Mouse (Mus musculus) G1E (cell line): Measurements from ENCODE around the gene Ispd. TPM values are rescaled to one million over a fixed set of nuclear protein-coding genes. Genes with fewer than 3 reads are reported as not detected.

Experiments used
- ATAC-seq: 2 replicates; pipeline ENCODE4 v1.8.0; 2016; ENCODE audit warnings: mild to moderate bottlenecking; ENCODE audit not compliant: insufficient number of reproducible peaks, poor library complexity, low FRiP score, severe bottlenecking; ENCODE audit errors: extremely low read depth
- DNase-seq: peaks from one replicate; pipeline ENCODE4 v3.0.0; 2012; ENCODE audit warnings: low spot score
- H3K27me3 ChIP-seq: 2 replicates; pipeline ENCODE4 v1.6.1; 2012; ENCODE audit warnings: mild to moderate bottlenecking, low read length, inconsistent platforms; ENCODE audit not compliant: insufficient read depth
- H3K36me3 ChIP-seq: replicated peaks from 2 replicates; pipeline ENCODE3; 2012; ENCODE audit warnings: mild to moderate bottlenecking, inconsistent platforms
- H3K4me1 ChIP-seq: 2 replicates; pipeline ENCODE4 v1.6.1; 2012; ENCODE audit warnings: low read depth, low read length, inconsistent platforms, mixed read lengths; ENCODE audit not compliant: insufficient read depth
- H3K4me3 ChIP-seq: 2 replicates; pipeline ENCODE4 v1.5.1; 2012; ENCODE audit warnings: low read depth, mild to moderate bottlenecking, inconsistent platforms, low read length, moderate library complexity, mixed read lengths
- H3K9me3 ChIP-seq: replicated peaks from 2 replicates; pipeline ENCODE4 v1.6.1; 2012; ENCODE audit warnings: inconsistent platforms
- CTCF ChIP-seq: IDR thresholded peaks from 2 replicates; pipeline ENCODE4 v1.5.1; 2012; ENCODE audit warnings: low read depth, low read length, inconsistent platforms, mixed read lengths
- GATA1 ChIP-seq: IDR thresholded peaks from 2 replicates; pipeline ENCODE4 v1.6.1; 2012; ENCODE audit warnings: borderline replicate concordance, low read length, inconsistent platforms, mixed read lengths
- GATA2 ChIP-seq: IDR thresholded peaks from 2 replicates; pipeline ENCODE4 v1.6.1; 2012; ENCODE audit warnings: low read depth, low read length, inconsistent platforms, borderline replicate concordance
- POLR2AphosphoS5 ChIP-seq: IDR thresholded peaks from 2 replicates; pipeline ENCODE4 v1.6.1; 2012; ENCODE audit warnings: low read depth, low read length, inconsistent platforms; ENCODE audit not compliant: insufficient replicate concordance
- TAL1 ChIP-seq: conservative IDR thresholded peaks from 2 replicates; pipeline ENCODE4 v1.6.1; 2012; ENCODE audit warnings: low read depth, low read length, inconsistent platforms, mixed read lengths
- polyA plus RNA-seq: library from polyadenylated mRNA; stranded (reverse); fragments of >175 nt; gene quantifications from 2 replicates; pipeline ENCODE4 v1.2.3, GENCODE M21; 2012
- total RNA-seq, 2 experiments: library from RNA; stranded (forward) in 1 of 2; stranded (reverse) in 1 of 2; fragments of 200-1000 nt in 1 of 2; fragments of >200 nt in 1 of 2; fragmentation: Nextera tagmentation in 1 of 2; gene quantifications; 2 replicates each; pipeline ENCODE4 v1.2.3; 2014 to 2017

The Ispd gene
- total and polyA plus RNA-seq, 3 experiments, result 1.5 to 6.2 (median 4.7) TPM

DNA sequence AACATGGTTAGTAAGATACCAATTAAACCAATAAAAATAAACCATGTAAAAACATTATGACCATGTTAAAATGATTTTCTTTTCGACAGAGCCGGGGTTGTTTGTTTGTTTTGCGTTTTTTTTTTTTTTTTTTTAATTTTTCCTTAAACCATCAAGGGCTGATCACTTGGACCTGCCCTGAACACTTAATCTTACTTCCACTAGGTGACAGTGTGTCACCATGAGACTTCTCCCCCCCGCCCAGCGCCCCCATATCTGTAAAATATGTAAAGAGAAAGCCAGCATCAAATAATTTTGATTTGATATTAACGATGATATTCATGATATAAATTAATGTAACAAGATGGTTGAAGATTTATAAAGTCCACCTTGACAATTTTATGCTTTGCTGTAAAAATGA, 300.5 kb downstream of the Ispd start:
- Histone ChIP-seq H3K4me1 (no peaks in the 10 kb centered on the region), H3K27me3 (no peaks in the 10 kb centered on the region), H3K4me3 (no peak overlapping the region), H3K36me3 (no peaks in the 10 kb centered on the region), H3K9me3 (peaks cover 13% of the 10 kb centered on the region)
- ATAC-seq (no peak), DNase-seq (no peak)
- no peak for TF ChIP-seq GATA1
- TF ChIP-seq CTCF, result no peak

DNA sequence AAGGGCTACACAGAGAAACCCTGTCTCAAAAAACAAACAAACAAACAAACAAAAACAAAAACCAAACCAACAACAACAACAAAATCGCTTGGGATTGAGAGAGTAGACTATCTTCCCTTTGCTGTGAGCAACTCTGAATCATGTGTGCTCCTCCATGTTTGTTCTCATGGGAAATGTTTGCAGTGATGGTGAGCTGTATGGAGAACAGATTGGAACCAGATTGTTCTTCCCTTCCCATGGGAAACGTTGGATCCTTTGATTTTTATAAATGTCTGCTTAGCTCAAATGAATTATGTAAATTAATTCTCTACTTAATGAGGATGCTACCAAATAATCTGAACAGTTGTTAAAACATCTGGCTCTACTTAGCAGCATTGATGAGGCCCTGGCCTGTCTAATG, 312.8 kb downstream of the Ispd start:
- H3K4me1 ChIP-seq, result no peaks in the 10 kb centered on the region
- no peak for ATAC-seq
- H3K36me3 ChIP-seq, result no peaks in the 10 kb centered on the region
- no peak for DNase-seq
- H3K4me3 ChIP-seq, result no peak overlapping the region
- TF ChIP-seq POLR2AphosphoS5 (no peak), TAL1 (no peak), GATA1 (no peak), CTCF (no peak), GATA2 (no peak)
- no peaks in the 10 kb centered on the region for H3K9me3 ChIP-seq
- no peaks in the 10 kb centered on the region for H3K27me3 ChIP-seq

DNA sequence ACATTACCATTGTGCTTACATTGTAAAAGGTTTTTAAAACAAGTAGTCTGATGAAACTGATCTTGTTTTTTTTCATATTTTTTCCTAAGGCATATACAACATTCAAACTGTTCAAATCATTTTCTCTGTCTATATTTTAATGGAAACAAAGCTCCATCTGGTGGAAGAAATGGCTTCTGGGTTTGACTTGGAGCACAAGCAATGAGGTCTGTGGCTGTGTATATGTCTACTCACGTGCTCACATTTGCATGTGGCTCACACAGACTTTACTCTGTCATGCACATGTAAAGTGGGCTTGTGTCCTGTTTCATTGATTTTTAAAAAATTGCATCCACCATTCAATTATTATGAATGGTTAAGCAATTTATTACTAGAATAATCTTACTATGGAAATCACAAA, 323.1 kb downstream of the Ispd start:
- TF ChIP-seq TAL1 (no peak), GATA1 (no peak), POLR2AphosphoS5 (no peak), GATA2 (no peak), CTCF (no peak)

DNA sequence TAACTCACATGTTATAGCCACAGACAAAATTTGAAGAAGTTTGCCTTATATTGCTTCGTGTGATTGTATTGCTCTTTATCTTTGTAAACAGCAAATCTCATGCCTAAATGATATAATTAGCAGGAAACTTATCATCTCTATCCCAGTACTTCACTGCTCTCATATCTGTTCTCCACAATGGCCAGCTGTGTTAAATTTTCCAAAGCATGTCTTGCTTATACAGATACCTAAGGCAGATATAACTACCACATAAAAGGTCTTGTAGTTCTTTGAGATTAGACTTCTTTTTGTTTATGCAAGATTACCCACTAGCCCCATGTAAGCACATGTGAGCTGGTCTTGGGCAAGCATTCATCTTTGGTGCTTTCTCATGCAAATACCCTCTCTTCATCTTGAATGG, 327.6 kb downstream of the Ispd start:
- TF ChIP-seq GATA2, result no peak
- 0 out of 2 replicates have a peak, but pooled peaks have one; percentile 29 for TF ChIP-seq TAL1
- TF ChIP-seq GATA1, result no peak
- no peak overlapping the region for H3K4me3 ChIP-seq
- H3K27me3 ChIP-seq, result no peaks in the 10 kb centered on the region
- ATAC-seq, result peak; percentile 55
- no peak for DNase-seq
- no peaks in the 10 kb centered on the region for H3K9me3 ChIP-seq
- no peaks in the 10 kb centered on the region for H3K4me1 ChIP-seq
- H3K36me3 ChIP-seq, result no peaks in the 10 kb centered on the region

More for the DNA sequence above, 323.1 kb downstream of the Ispd start:
- H3K4me1 ChIP-seq, result no peaks in the 10 kb centered on the region
- no peaks in the 10 kb centered on the region for H3K9me3 ChIP-seq
- no peaks in the 10 kb centered on the region for H3K27me3 ChIP-seq
- DNase-seq (no peak), ATAC-seq (no peak)
- no peaks in the 10 kb centered on the region for H3K36me3 ChIP-seq
- H3K4me3 ChIP-seq, result no peak overlapping the region

DNA sequence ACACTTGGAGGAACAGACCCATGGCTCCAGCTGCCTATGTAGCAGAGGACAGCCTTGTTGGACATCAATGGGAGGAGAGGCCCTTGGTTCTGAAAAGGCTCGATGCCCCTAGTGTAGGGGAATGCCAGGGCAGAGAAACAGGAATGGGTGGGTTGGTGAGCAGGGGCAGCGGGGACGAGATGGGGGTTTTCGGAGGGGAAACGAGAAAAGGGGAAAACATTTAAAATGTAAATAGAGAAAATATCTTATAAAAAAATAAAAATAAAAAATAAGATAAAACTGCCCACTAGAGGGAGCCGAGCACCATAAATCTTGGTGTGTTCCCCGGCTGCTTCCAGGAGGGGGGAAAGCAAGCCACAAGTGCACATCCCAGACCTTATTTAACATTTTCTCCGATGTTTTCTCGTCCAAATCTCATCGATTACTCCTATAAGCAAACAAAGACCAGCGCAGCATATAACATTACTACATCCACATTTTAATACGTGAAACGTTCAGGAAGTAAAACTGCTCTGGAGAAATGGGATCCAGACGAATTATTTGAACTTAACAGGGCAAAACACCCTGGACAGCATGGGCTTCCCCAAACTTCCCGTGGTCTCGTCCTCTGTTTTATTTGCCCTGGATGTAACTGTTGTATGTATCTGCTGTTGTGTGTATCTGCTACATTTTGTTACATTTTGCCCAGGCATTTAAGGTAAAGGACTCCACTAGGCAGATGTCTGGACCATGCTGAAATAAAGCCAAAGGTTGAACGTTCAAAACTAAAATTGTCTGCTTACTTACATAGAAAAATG, 332.8 kb downstream of the Ispd start:
- no peaks in the 10 kb centered on the region for H3K27me3 ChIP-seq
- ATAC-seq (peak; percentile 38; the same call in 1 of the 2 replicates), DNase-seq (peak; percentile 4)
- H3K9me3 ChIP-seq, result no peaks in the 10 kb centered on the region
- H3K4me1 ChIP-seq, result no peaks in the 10 kb centered on the region; the same call in 1 of the 2 replicates
- H3K36me3 ChIP-seq, result no peaks in the 10 kb centered on the region
- TF ChIP-seq TAL1, result no peak
- TF ChIP-seq CTCF, result no peak
- no peak for TF ChIP-seq GATA1
- no peak for TF ChIP-seq POLR2AphosphoS5
- TF ChIP-seq GATA2, result no peak
- no peak overlapping the region for H3K4me3 ChIP-seq

DNA sequence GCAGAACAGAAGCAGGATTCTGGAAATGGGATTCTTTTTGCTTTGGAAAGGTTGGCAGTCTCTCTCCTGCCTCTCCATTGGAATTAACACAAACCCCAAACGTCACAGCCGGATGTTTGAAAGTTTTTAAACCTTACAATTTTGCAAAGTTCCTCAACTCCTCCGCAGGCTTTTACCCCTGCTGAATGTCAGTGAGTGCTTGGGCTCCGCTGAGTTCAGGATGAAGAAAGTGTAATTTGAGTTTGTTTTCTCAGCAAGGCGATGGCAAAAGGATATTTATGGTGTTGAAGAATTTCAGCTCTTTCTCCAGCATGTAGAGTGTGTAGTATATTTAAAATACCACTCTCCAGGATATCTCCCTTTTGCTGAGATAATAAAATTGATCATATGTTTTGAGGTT, 336.3 kb downstream of the Ispd start:
- Histone ChIP-seq H3K4me1 (no peaks in the 10 kb centered on the region; the same call in 1 of the 2 replicates), H3K27me3 (no peaks in the 10 kb centered on the region), H3K36me3 (no peaks in the 10 kb centered on the region), H3K9me3 (no peaks in the 10 kb centered on the region), H3K4me3 (no peak overlapping the region)
- ATAC-seq (no peak), DNase-seq (no peak)
- no peak for TF ChIP-seq GATA1

DNA sequence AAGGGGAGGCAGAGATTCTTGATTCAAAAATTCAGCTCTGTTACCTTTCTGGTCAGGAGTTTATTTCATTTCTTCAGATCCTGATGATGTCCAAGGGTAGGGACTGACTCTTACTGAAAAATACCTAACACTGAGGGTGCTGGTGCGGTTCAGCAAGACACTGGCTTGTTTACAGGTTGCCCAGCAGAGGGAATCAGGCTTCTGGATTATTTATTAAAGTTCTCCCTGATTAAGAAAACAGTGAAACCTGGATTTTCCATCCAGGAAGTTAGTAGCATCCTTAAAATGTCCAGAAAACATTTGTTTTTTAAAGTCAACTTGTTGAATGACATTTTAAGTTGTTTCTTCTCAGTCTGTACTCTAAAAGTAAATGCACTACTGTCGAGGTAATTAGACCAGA, 337.2 kb downstream of the Ispd start:
- TF ChIP-seq GATA1 (no peak), TAL1 (no peak), GATA2 (no peak), CTCF (no peak), POLR2AphosphoS5 (no peak)
- no peak for ATAC-seq
- no peak overlapping the region for H3K4me3 ChIP-seq
- H3K4me1 ChIP-seq, result no peaks in the 10 kb centered on the region; the same call in 1 of the 2 replicates
- H3K27me3 ChIP-seq, result no peaks in the 10 kb centered on the region
- H3K36me3 ChIP-seq, result no peaks in the 10 kb centered on the region
- H3K9me3 ChIP-seq, result no peaks in the 10 kb centered on the region
- no peak for DNase-seq
